Mouse (Mus musculus): Measurements from ENCODE around the gene Nebl. TPM values are rescaled to one million over a fixed set of nuclear protein-coding genes. Genes with fewer than 3 reads are reported as not detected.
A peak's percentile ranks its signal among the peaks of the same experiment; 100 is the strongest.

Gene Nebl
- polyA plus RNA-seq, 2 experiments: 14.3 to 23.9 TPM

- no peak for ATAC-seq (ENCODE audit: low FRiP score, low read depth)
- TF ChIP-seq POLR2A (IDR thresholded peaks at IDR 0.05; ENCODE audit: borderline replicate concordance, extremely low read depth, insufficient read depth, insufficient read length): no peak
- no peak for DNase-seq (ENCODE audit: low spot score)
These were observed 32.8 kb downstream of the Nebl start for GRCm38 (mm10) chr2:17698161-17699087.

DNA sequence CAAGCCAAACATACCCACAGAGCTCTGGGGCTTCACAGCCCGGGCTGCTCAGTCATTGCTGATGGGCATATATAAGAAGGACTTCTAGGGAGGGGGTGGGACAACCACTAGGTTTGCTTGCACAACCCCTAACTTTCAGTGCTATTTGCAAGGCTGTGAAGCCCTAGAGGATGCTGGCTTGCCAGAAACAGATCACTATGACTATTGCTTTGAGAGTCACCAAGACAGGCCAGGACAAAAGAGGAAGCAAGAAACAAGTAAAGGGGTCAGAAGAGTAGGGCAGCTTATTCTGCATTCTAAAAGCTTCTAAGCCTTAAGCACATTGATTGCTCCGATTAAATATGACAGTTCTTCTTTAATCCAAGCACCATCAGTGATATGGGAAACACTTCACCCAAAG, 38.3 kb downstream of the Nebl start:
- H3K9ac ChIP-seq (ENCODE audit: low read depth, low read length, severe bottlenecking): no peak overlapping the region
- WGBS: 88% methylated on average over 2 of the region's 2 CpGs
- no peaks in the 10 kb centered on the region for H3K9me3 ChIP-seq (ENCODE audit: control insufficient read depth, low read length)
- no peaks in the 10 kb centered on the region for H3K36me3 ChIP-seq (ENCODE audit: control insufficient read depth, insufficient read depth, low read length)
- no peaks in the 10 kb centered on the region for H3K4me1 ChIP-seq (ENCODE audit: control insufficient read depth, insufficient read depth, low read length)
- no peak for TF ChIP-seq POLR2A (IDR thresholded peaks at IDR 0.05; ENCODE audit: borderline replicate concordance, extremely low read depth, insufficient read depth, insufficient read length)
- no peak overlapping the region for H3K4me3 ChIP-seq (replicated peaks; ENCODE audit: low read length)
- no peak overlapping the region for H3K27ac ChIP-seq (replicated peaks; ENCODE audit: low read depth, low read length)
- DNase-seq (ENCODE audit: low spot score) (no peak), ATAC-seq (ENCODE audit: low FRiP score, low read depth) (no peak)
- no peak overlapping the region for H3K4me2 ChIP-seq (replicated peaks; ENCODE audit: low read depth, low read length, severe bottlenecking)
- H3K27me3 ChIP-seq (ENCODE audit: control insufficient read depth, insufficient read depth, low read length): no peaks in the 10 kb centered on the region

More at GRCm38 (mm10) chr2:17698161-17699087, 32.8 kb downstream of the Nebl start:
- Histone ChIP-seq H3K9ac (ENCODE audit: low read depth, low read length, severe bottlenecking) (no peak overlapping the region), H3K9me3 (ENCODE audit: control insufficient read depth, low read length) (no peaks in the 10 kb centered on the region), H3K4me3 (replicated peaks; ENCODE audit: low read length) (no peak overlapping the region), H3K4me1 (ENCODE audit: control insufficient read depth, insufficient read depth, low read length) (no peaks in the 10 kb centered on the region), H3K27ac (replicated peaks; ENCODE audit: low read depth, low read length) (no peak overlapping the region), H3K4me2 (replicated peaks; ENCODE audit: low read depth, low read length, severe bottlenecking) (no peak overlapping the region), H3K36me3 (ENCODE audit: control insufficient read depth, insufficient read depth, low read length) (no peaks in the 10 kb centered on the region), H3K27me3 (ENCODE audit: control insufficient read depth, insufficient read depth, low read length) (no peaks in the 10 kb centered on the region)
- 70% methylated on average over 4 of the region's 4 CpGs for whole genome bisulfite sequencing

GRCm38 (mm10) chr2:17690264-17690663, 41.0 kb downstream of the Nebl start:
- ATAC-seq (ENCODE audit: low FRiP score, low read depth): 0 out of 2 replicates have a peak, but pooled peaks have one; percentile 37
- H3K9ac ChIP-seq (ENCODE audit: low read depth, low read length, severe bottlenecking): no peak overlapping the region
- no peak overlapping the region for H3K4me3 ChIP-seq (replicated peaks; ENCODE audit: low read length)
- H3K4me1 ChIP-seq (ENCODE audit: control insufficient read depth, insufficient read depth, low read length): no peaks in the 10 kb centered on the region
- no peak overlapping the region for H3K27ac ChIP-seq (replicated peaks; ENCODE audit: low read depth, low read length)
- DNase-seq (ENCODE audit: low spot score): no peak
- no peaks in the 10 kb centered on the region for H3K27me3 ChIP-seq (ENCODE audit: control insufficient read depth, insufficient read depth, low read length)
- no peak for TF ChIP-seq POLR2A (IDR thresholded peaks at IDR 0.05; ENCODE audit: borderline replicate concordance, extremely low read depth, insufficient read depth, insufficient read length)
- WGBS: 47% methylated on average over 5 of the region's 5 CpGs
- no peaks in the 10 kb centered on the region for H3K9me3 ChIP-seq (ENCODE audit: control insufficient read depth, low read length)
- no peak overlapping the region for H3K4me2 ChIP-seq (replicated peaks; ENCODE audit: low read depth, low read length, severe bottlenecking)
- no peaks in the 10 kb centered on the region for H3K36me3 ChIP-seq (ENCODE audit: control insufficient read depth, insufficient read depth, low read length)

DNA sequence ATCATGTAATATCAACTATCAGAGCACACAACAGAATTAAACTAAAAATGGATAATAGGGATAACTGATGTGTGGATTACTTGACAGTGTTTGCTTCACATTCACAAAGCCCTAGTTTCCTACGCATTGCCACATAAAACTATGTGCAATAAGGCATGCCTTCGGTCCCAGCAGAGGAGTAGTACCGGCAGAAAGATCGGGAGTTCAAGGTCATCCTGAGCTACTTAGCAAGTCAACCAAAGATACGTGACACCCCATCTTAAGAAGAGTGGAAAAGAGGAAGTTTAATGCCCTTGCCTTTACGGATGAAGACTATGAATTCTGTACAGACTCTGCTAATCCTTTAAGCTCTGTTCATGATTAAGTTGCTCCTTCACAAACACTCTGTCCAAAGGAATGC, 44.1 kb downstream of the Nebl start:
- H3K36me3 ChIP-seq (ENCODE audit: control insufficient read depth, insufficient read depth, low read length): no peaks in the 10 kb centered on the region

GRCm38 (mm10) chr2:17683326-17684040, 47.8 kb downstream of the Nebl start:
- WGBS: 50% methylated on average over 4 of the region's 4 CpGs
- no peak overlapping the region for H3K4me3 ChIP-seq (replicated peaks; ENCODE audit: low read length)
- H3K4me2 ChIP-seq (replicated peaks; ENCODE audit: low read depth, low read length, severe bottlenecking): no peak overlapping the region
- no peaks in the 10 kb centered on the region for H3K27me3 ChIP-seq (ENCODE audit: control insufficient read depth, insufficient read depth, low read length)
- DNase-seq (ENCODE audit: low spot score): peak; percentile 39
- ATAC-seq (ENCODE audit: low FRiP score, low read depth): no peak
- 0 out of 2 replicates have a peak, but pooled peaks cover 3% of the 10 kb centered on the region for H3K4me1 ChIP-seq (ENCODE audit: control insufficient read depth, insufficient read depth, low read length)
- H3K36me3 ChIP-seq (ENCODE audit: control insufficient read depth, insufficient read depth, low read length): no peaks in the 10 kb centered on the region
- H3K9ac ChIP-seq (ENCODE audit: low read depth, low read length, severe bottlenecking): no peak overlapping the region
- H3K9me3 ChIP-seq (ENCODE audit: control insufficient read depth, low read length): no peaks in the 10 kb centered on the region
- TF ChIP-seq POLR2A (IDR thresholded peaks at IDR 0.05; ENCODE audit: borderline replicate concordance, extremely low read depth, insufficient read depth, insufficient read length): no peak
- peak overlapping the region; percentile 34 for H3K27ac ChIP-seq (replicated peaks; ENCODE audit: low read depth, low read length)

More for the DNA sequence above, 44.1 kb downstream of the Nebl start:
- Histone ChIP-seq H3K4me2 (replicated peaks; ENCODE audit: low read depth, low read length, severe bottlenecking) (no peak overlapping the region), H3K4me3 (replicated peaks; ENCODE audit: low read length) (no peak overlapping the region), H3K9ac (ENCODE audit: low read depth, low read length, severe bottlenecking) (no peak overlapping the region), H3K4me1 (ENCODE audit: control insufficient read depth, insufficient read depth, low read length) (0 out of 2 replicates have a peak, but pooled peaks cover 3% of the 10 kb centered on the region), H3K9me3 (ENCODE audit: control insufficient read depth, low read length) (no peaks in the 10 kb centered on the region), H3K27me3 (ENCODE audit: control insufficient read depth, insufficient read depth, low read length) (no peaks in the 10 kb centered on the region), H3K27ac (replicated peaks; ENCODE audit: low read depth, low read length) (no peak overlapping the region)
- no peak for TF ChIP-seq POLR2A (IDR thresholded peaks at IDR 0.05; ENCODE audit: borderline replicate concordance, extremely low read depth, insufficient read depth, insufficient read length)
- no peak for DNase-seq (ENCODE audit: low spot score)
- WGBS: 73% methylated on average over 6 of the region's 6 CpGs
- ATAC-seq (ENCODE audit: low FRiP score, low read depth): no peak
